Mouse (Mus musculus) heart, postnatal 4 days (tissue): ENCODE measurements at regions not wholly inside any gene's neighbourhood (a gene's known extent, or its start where the extent isn't known, plus 50 kb on each side); places are given as distances from the start of the nearest gene placed in this dataset.

ENCODE experiments used
- DNase-seq: peaks from one replicate; pipeline ENCODE4 v3.0.0; 2021

GRCm38 (mm10) chr15:27132761-27133160 is 237.4 kb upstream of the Fbxl7 start:
- no peak for DNase-seq

GRCm38 (mm10) chr15:27137580-27137979 is 242.2 kb upstream of the Fbxl7 start:
- DNase-seq, result no peak

GRCm38 (mm10) chr15:27145860-27146259 is 250.5 kb upstream of the Fbxl7 start:
- no peak for DNase-seq

GRCm38 (mm10) chr15:27160986-27161385 is 265.6 kb upstream of the Fbxl7 start:
- no peak for DNase-seq

- DNase-seq, result no peak
Observed at GRCm38 (mm10) chr15:27167484-27167883, 272.1 kb upstream of the Fbxl7 start.

- no peak for DNase-seq
Observed at GRCm38 (mm10) chr15:27169846-27170245, 274.5 kb upstream of the Fbxl7 start.

- no peak for DNase-seq
Observed at GRCm38 (mm10) chr15:27173506-27173905, 278.1 kb upstream of the Fbxl7 start.

- no peak for DNase-seq
Observed at GRCm38 (mm10) chr15:27178084-27178935, 282.9 kb upstream of the Fbxl7 start.

- peak; percentile 66 for DNase-seq
Observed at GRCm38 (mm10) chr15:27189699-27190098, 276.8 kb upstream of the Ank start.

GRCm38 (mm10) chr15:27201513-27201912 is 265.0 kb upstream of the Ank start:
- no peak for DNase-seq

- DNase-seq, result peak; percentile 5
Observed at GRCm38 (mm10) chr15:27204888-27205287, 261.6 kb upstream of the Ank start.

- DNase-seq, result no peak
Observed at GRCm38 (mm10) chr15:27207446-27207845, 259.0 kb upstream of the Ank start.

- DNase-seq, result no peak
Observed at GRCm38 (mm10) chr15:27216387-27216786, 250.1 kb upstream of the Ank start.

- no peak for DNase-seq
Observed at GRCm38 (mm10) chr15:27219126-27219738, 247.2 kb upstream of the Ank start.

- no peak for DNase-seq
Observed at GRCm38 (mm10) chr15:27223610-27224511, 242.6 kb upstream of the Ank start.

GRCm38 (mm10) chr15:27224512-27224850 is 242.0 kb upstream of the Ank start:
- DNase-seq, result no peak

- DNase-seq, result no peak
Observed at GRCm38 (mm10) chr15:27232804-27233203, 233.7 kb upstream of the Ank start.

GRCm38 (mm10) chr15:27234770-27235169 is 231.7 kb upstream of the Ank start:
- peak; percentile 77 for DNase-seq

GRCm38 (mm10) chr15:27238301-27238700 is 228.2 kb upstream of the Ank start:
- peak; percentile 17 for DNase-seq

- DNase-seq, result peak; percentile 26
Observed at GRCm38 (mm10) chr15:27246302-27246701, 220.2 kb upstream of the Ank start.

- DNase-seq, result no peak
Observed at GRCm38 (mm10) chr15:27258984-27259853, 207.3 kb upstream of the Ank start.

GRCm38 (mm10) chr15:27259854-27260191 is 206.7 kb upstream of the Ank start:
- DNase-seq, result no peak
